8 mouse cellular contexts compared by ENCODE assay signal in genomic region chr19:5726961-5727578, GRCm38 (mm10). TPM values are rescaled to one million over a fixed set of nuclear protein-coding genes. Genes with fewer than 3 reads are reported as not detected.
DNase-seq lines count a peak whose midpoint lies in the region; ATAC-seq lines count a peak whose summit lies in the region.

No protein-coding gene starts in this region.

- H3K4me1 ChIP-seq in limb, embryonic 13.5 days = peaks cover 63% of the 10 kb centered on the region
- H3K4me1 ChIP-seq in neural tube, embryonic 15.5 days = peaks cover 71% of the 10 kb centered on the region

- peak; percentile 39 for ATAC-seq in erythroid progenitor cell, adult 5-6 weeks (replicated peaks; ENCODE audit: low FRiP score, poor library complexity, severe bottlenecking)
- ATAC-seq in limb, embryonic 13.5 days (ENCODE audit: low FRiP score, low read depth) = no peak
- no peak for ATAC-seq in neural tube, embryonic 15.5 days (ENCODE audit: low FRiP score)

- peak overlapping the region; percentile 99 for H3K4me2 ChIP-seq in limb, embryonic 13.5 days (replicated peaks)
- H3K4me2 ChIP-seq in neural tube, embryonic 15.5 days = peak overlapping the region; percentile 89

- H3K9ac ChIP-seq in limb, embryonic 13.5 days = peak overlapping the region; percentile 69
- peak overlapping the region; percentile 96 for H3K9ac ChIP-seq in neural tube, embryonic 15.5 days (replicated peaks)

- peaks cover 31% of the 10 kb centered on the region for H3K36me3 ChIP-seq in limb, embryonic 13.5 days
- peaks cover 17% of the 10 kb centered on the region; the same call in 1 of the 2 replicates for H3K36me3 ChIP-seq in neural tube, embryonic 15.5 days

- 72% methylated on average over 15 of the region's 15 CpGs for WGBS in limb, embryonic 13.5 days
- 82% methylated on average over 15 of the region's 15 CpGs for whole genome bisulfite sequencing in neural tube, embryonic 15.5 days

- peak overlapping the region; percentile 70 for H3K27ac ChIP-seq in limb, embryonic 13.5 days
- peak overlapping the region; percentile 96 for H3K27ac ChIP-seq in neural tube, embryonic 15.5 days (replicated peaks)

- H3K27me3 ChIP-seq in limb, embryonic 13.5 days = no peaks in the 10 kb centered on the region
- no peaks in the 10 kb centered on the region for H3K27me3 ChIP-seq in neural tube, embryonic 15.5 days (replicated peaks)

- no peaks in the 10 kb centered on the region for H3K9me3 ChIP-seq in limb, embryonic 13.5 days
- H3K9me3 ChIP-seq in neural tube, embryonic 15.5 days (replicated peaks) = no peaks in the 10 kb centered on the region

- peak; percentile 63 for DNase-seq in spleen, adult 12 weeks (ENCODE audit: low spot score)
- no peak for DNase-seq in spleen, postnatal 14 days (ENCODE audit: low spot score in 2 of 2)
- no peak for DNase-seq in layer of hippocampus, postnatal 10 days (ENCODE audit: low spot score in 2 of 2)
- no peak for DNase-seq in adipocyte (ENCODE audit: low spot score)
- DNase-seq in adrenal gland, adult 2 months = no peak

- H3K4me3 ChIP-seq in limb, embryonic 13.5 days = peak overlapping the region; percentile 97
- H3K4me3 ChIP-seq in neural tube, embryonic 15.5 days (replicated peaks) = peak overlapping the region; percentile 84

RNA-seq across cellular contexts. Expression of gene Ehbp1l1, which starts 1.0 kb away (rescaled TPM):
- 176 and 250 TPM in 2 replicates for total RNA-seq in erythroid progenitor cell, adult 5-6 weeks (2015; ENCODE audit: low replicate concordance)
- 668 and 983 TPM in 2 replicates for total RNA-seq in erythroid progenitor cell, adult 5-6 weeks (2017; ENCODE audit: low replicate concordance)
- polyA plus RNA-seq in limb, embryonic 13.5 days (2015; fragmentation: Nextera tagmentation; extraction: Ambion mirVana) = 20.4 and 21.2 TPM in 2 replicates
- 15.9 and 18.6 TPM in 2 replicates for polyA plus RNA-seq in neural tube, embryonic 15.5 days (2015; fragmentation: Nextera tagmentation; extraction: Ambion mirVana)
- total RNA-seq in layer of hippocampus, postnatal 10 days (2021) = 10 to 100 TPM; 33.4 to 41.1 TPM
- 10 to 100 TPM; 30.3 to 31.6 TPM for total RNA-seq in adrenal gland, adult 2 months (2021)
- 47.6 and 49.2 TPM in 2 replicates for polyA plus RNA-seq in adrenal gland, adult 2 months (2012; rRNA removed)

RNA-seq across cellular contexts. Expression of gene Fam89b, which starts 2.4 kb away (rescaled TPM):
- total RNA-seq in erythroid progenitor cell, adult 5-6 weeks (2015; ENCODE audit: low replicate concordance) = 67.9 and 77.8 TPM in 2 replicates
- 18.7 and 41.5 TPM in 2 replicates for total RNA-seq in erythroid progenitor cell, adult 5-6 weeks (2017; ENCODE audit: low replicate concordance)
- polyA plus RNA-seq in limb, embryonic 13.5 days (2015; fragmentation: Nextera tagmentation; extraction: Ambion mirVana) = 128 and 141 TPM in 2 replicates
- polyA plus RNA-seq in neural tube, embryonic 15.5 days (2015; fragmentation: Nextera tagmentation; extraction: Ambion mirVana) = 122 and 138 TPM in 2 replicates
- 10 to 100 TPM; 44.4 to 46.5 TPM for total RNA-seq in layer of hippocampus, postnatal 10 days (2021)
- 10 to 100 TPM; 58.1 to 68.4 TPM for total RNA-seq in adrenal gland, adult 2 months (2021)
- 443 and 466 TPM in 2 replicates for polyA plus RNA-seq in adrenal gland, adult 2 months (2012; rRNA removed)

RNA-seq across cellular contexts. Expression of gene Ltbp3, which starts 13.6 kb away (rescaled TPM):
- total RNA-seq in erythroid progenitor cell, adult 5-6 weeks (2015; ENCODE audit: low replicate concordance) = 2.5 and 10.1 TPM in 2 replicates
- total RNA-seq in erythroid progenitor cell, adult 5-6 weeks (2017; ENCODE audit: low replicate concordance) = 1.6 TPM in 1 of 2 replicates, not detected in the other
- 41.1 and 48.9 TPM in 2 replicates for polyA plus RNA-seq in limb, embryonic 13.5 days (2015; fragmentation: Nextera tagmentation; extraction: Ambion mirVana)
- polyA plus RNA-seq in neural tube, embryonic 15.5 days (2015; fragmentation: Nextera tagmentation; extraction: Ambion mirVana) = 15.6 and 19.1 TPM in 2 replicates
- total RNA-seq in layer of hippocampus, postnatal 10 days (2021) = 10 to 100 TPM; 33.4 to 35.4 TPM
- 100 to 1,000 TPM; 174 to 246 TPM for total RNA-seq in adrenal gland, adult 2 months (2021)
- polyA plus RNA-seq in adrenal gland, adult 2 months (2012; rRNA removed) = 737 and 768 TPM in 2 replicates

RNA-seq across cellular contexts. Expression of gene Kcnk7, which starts 22.9 kb away (rescaled TPM):
- not detected in 2 replicates for total RNA-seq in erythroid progenitor cell, adult 5-6 weeks (2015; ENCODE audit: low replicate concordance)
- total RNA-seq in erythroid progenitor cell, adult 5-6 weeks (2017; ENCODE audit: low replicate concordance) = not detected in 2 replicates
- 0.51 and 0.75 TPM in 2 replicates for polyA plus RNA-seq in limb, embryonic 13.5 days (2015; fragmentation: Nextera tagmentation; extraction: Ambion mirVana)
- 0.35 and 0.45 TPM in 2 replicates for polyA plus RNA-seq in neural tube, embryonic 15.5 days (2015; fragmentation: Nextera tagmentation; extraction: Ambion mirVana)
- total RNA-seq in layer of hippocampus, postnatal 10 days (2021) = not detected
- not detected for total RNA-seq in adrenal gland, adult 2 months (2021)
- not detected in 2 replicates for polyA plus RNA-seq in adrenal gland, adult 2 months (2012; rRNA removed)

RNA-seq across cellular contexts. Expression of gene Pcnx3, which starts 38.4 kb away (rescaled TPM):
- total RNA-seq in erythroid progenitor cell, adult 5-6 weeks (2015; ENCODE audit: low replicate concordance) = 31.4 and 61.3 TPM in 2 replicates
- 44.7 and 54.5 TPM in 2 replicates for total RNA-seq in erythroid progenitor cell, adult 5-6 weeks (2017; ENCODE audit: low replicate concordance)
- polyA plus RNA-seq in limb, embryonic 13.5 days (2015; fragmentation: Nextera tagmentation; extraction: Ambion mirVana) = 25.4 and 28.7 TPM in 2 replicates
- 21.0 and 23.4 TPM in 2 replicates for polyA plus RNA-seq in neural tube, embryonic 15.5 days (2015; fragmentation: Nextera tagmentation; extraction: Ambion mirVana)
- total RNA-seq in layer of hippocampus, postnatal 10 days (2021) = 10 to 100 TPM; 69.7 to 82.6 TPM
- 10 to 100 TPM; 88.9 to 90.8 TPM for total RNA-seq in adrenal gland, adult 2 months (2021)
- 330 and 358 TPM in 2 replicates for polyA plus RNA-seq in adrenal gland, adult 2 months (2012; rRNA removed)

Comparison
In these comparisons a context has a peak if more than half of its experiments do, and no peak if none do; other contexts are left out.
1. RNA of gene Ehbp1l1, which starts 1.0 kb away (total RNA-seq): 176 to 983 TPM in erythroid progenitor cell, adult 5-6 weeks; 33.4 to 41.1 TPM in layer of hippocampus, postnatal 10 days and 30.3 to 31.6 TPM in adrenal gland, adult 2 months; every median in the first group is over 4 times any median in the second.